In genomic region chr17:80346591-80347125, GRCm38 (mm10) we compare ENCODE assay signal across 18 mouse cellular contexts. TPM values are rescaled to one million over a fixed set of nuclear protein-coding genes. Genes with fewer than 3 reads are reported as not detected.
DNase-seq lines count a peak whose midpoint lies in the region; ATAC-seq and TF ChIP-seq lines count a peak whose summit lies in the region.
"Had no signal": no experiment of that assay in that cellular context is flagged by ENCODE, and none has a peak within 500 bp of the region (broad histone marks: within the 10 kb centered on the region; RNA-seq: fewer than 3 reads in every experiment).

No protein-coding gene starts in this region.

- 38% methylated on average over 11 of the region's 11 CpGs for WGBS in kidney, embryonic 14.5 days

- no peaks in the 10 kb centered on the region for H3K9me3 ChIP-seq in kidney, embryonic 14.5 days (ENCODE audit: control insufficient read depth, low read length)
- H3K9me3 ChIP-seq: G1E; liver, embryonic 15.5 days; midbrain, embryonic 13.5 days had no signal

- no peaks in the 10 kb centered on the region for H3K79me2 ChIP-seq in myocyte (ENCODE audit: control insufficient read depth, insufficient read depth)

- no peak overlapping the region for H3K27ac ChIP-seq in kidney, embryonic 14.5 days (ENCODE audit: low read depth, low read length)
- 0 out of 2 replicates have a peak overlapping the region, but pooled peaks have one; percentile 49 for H3K27ac ChIP-seq in embryonic fibroblast, embryonic 13.5 days (ENCODE audit: insufficient read depth, low read length)
- H3K27ac ChIP-seq: gastrocnemius, adult 2 months; hindbrain, postnatal 0 days; liver, embryonic 15.5 days; midbrain, embryonic 13.5 days had no signal

- H3K36me3 ChIP-seq in kidney, embryonic 14.5 days (ENCODE audit: control insufficient read depth, insufficient read depth, low read length) = no peaks in the 10 kb centered on the region
- no peaks in the 10 kb centered on the region for H3K36me3 ChIP-seq in myocyte (ENCODE audit: control insufficient read depth, insufficient read depth)
- H3K36me3 ChIP-seq: G1E; liver, embryonic 15.5 days; midbrain, embryonic 13.5 days had no signal

- H3K4me1 ChIP-seq in kidney, embryonic 14.5 days (ENCODE audit: control insufficient read depth, insufficient read depth, low read length) = no peaks in the 10 kb centered on the region
- H3K4me1 ChIP-seq in embryonic fibroblast, embryonic 13.5 days (ENCODE audit: control insufficient read depth, insufficient read depth, low read length) = peaks cover 10% of the 10 kb centered on the region
- H3K4me1 ChIP-seq: liver, embryonic 15.5 days; midbrain, embryonic 13.5 days had no signal

- no peak overlapping the region for H3K9ac ChIP-seq in kidney, embryonic 14.5 days (ENCODE audit: low read depth, low read length)
- H3K9ac ChIP-seq: liver, embryonic 15.5 days; midbrain, embryonic 13.5 days had no signal

- peak; percentile 8 for DNase-seq in kidney, adult 9 months
- DNase-seq in embryo, embryonic 11 days = peak; percentile 60
- no peak for DNase-seq in cerebellum, postnatal 10 days
- DNase-seq: adrenal gland, postnatal 25 days; cerebellum, adult 9-10 months; gastrocnemius, adult 2 months; heart, adult 18-20 months; layer of hippocampus, postnatal 36 days; lung, postnatal 14 days had no signal

- no peak for ATAC-seq in kidney, embryonic 14.5 days (ENCODE audit: low FRiP score, low TSS enrichment)
- no peak for ATAC-seq in frontal cortex, adult (ENCODE audit: low TSS enrichment)
- ATAC-seq: forebrain, embryonic 14.5 days; hindbrain, postnatal 0 days; midbrain, embryonic 13.5 days had no signal

- no peak overlapping the region for H3ac ChIP-seq in myocyte (ENCODE audit: control insufficient read depth, insufficient read length)

- no peak for TF ChIP-seq POLR2A in embryonic fibroblast, embryonic 13.5 days (IDR thresholded peaks at IDR 0.05; ENCODE audit: low read depth, low read length)
- no peak for TF ChIP-seq POLR2A in myocyte (IDR thresholded peaks at IDR 0.05; ENCODE audit: insufficient read length, low read depth)

- no peak for TF ChIP-seq CTCF in embryonic fibroblast, embryonic 13.5 days (IDR thresholded peaks at IDR 0.05; ENCODE audit: borderline replicate concordance, insufficient read depth, low read length)

- no peak overlapping the region for H3K4me3 ChIP-seq in kidney, embryonic 14.5 days (ENCODE audit: low read length)
- no peak overlapping the region for H3K4me3 ChIP-seq in embryonic fibroblast, embryonic 13.5 days (ENCODE audit: insufficient read depth, low read length)
- H3K4me3 ChIP-seq in myocyte = no peak overlapping the region
- H3K4me3 ChIP-seq: gastrocnemius, adult 2 months; liver, embryonic 15.5 days; midbrain, embryonic 13.5 days had no signal

- no peaks in the 10 kb centered on the region for H3K27me3 ChIP-seq in kidney, embryonic 14.5 days (ENCODE audit: control insufficient read depth, insufficient read depth, low read length)
- H3K27me3 ChIP-seq in myocyte (ENCODE audit: control insufficient read depth, insufficient read depth, insufficient read length) = no peaks in the 10 kb centered on the region
- H3K27me3 ChIP-seq: liver, embryonic 15.5 days; midbrain, embryonic 13.5 days had no signal

- H3K4me2 ChIP-seq in kidney, embryonic 14.5 days (replicated peaks; ENCODE audit: low read depth, low read length) = no peak overlapping the region
- peak overlapping the region; percentile 40 for H3K4me2 ChIP-seq in myocyte (ENCODE audit: low read depth)
- H3K4me2 ChIP-seq: liver, embryonic 15.5 days; midbrain, embryonic 13.5 days had no signal

TF ChIP-seq in myocyte, 11 proteins besides CTCF, POLR2A, EP300 and RAD21:
- TF ChIP-seq E2F4 (IDR thresholded peaks at IDR 0.05; ENCODE audit: insufficient read depth) (no peak), TCF3 (IDR thresholded peaks at IDR 0.05; ENCODE audit: insufficient read length, low read depth) (no peak), CEBPB (IDR thresholded peaks at IDR 0.05; ENCODE audit: insufficient read depth, poor library complexity, severe bottlenecking) (no peak), USF1 (IDR thresholded peaks at IDR 0.05; ENCODE audit: low read depth) (no peak), MAX (IDR thresholded peaks at IDR 0.05; ENCODE audit: low read depth) (no peak), POLR2AphosphoS2 (IDR thresholded peaks at IDR 0.05; ENCODE audit: insufficient read length, low read depth) (no peak), TCF12 (IDR thresholded peaks at IDR 0.05; ENCODE audit: insufficient read depth, poor library complexity, severe bottlenecking) (no peak), MYOG (IDR thresholded peaks at IDR 0.05; ENCODE audit: control insufficient read depth in 1 of 3, insufficient read depth in 1 of 3, insufficient read length in 2 of 3, low read depth in 2 of 3) (no peak), SRF (IDR thresholded peaks at IDR 0.05; ENCODE audit: control insufficient read depth, insufficient read length, low read depth) (no peak), MYOD1 (IDR thresholded peaks at IDR 0.05; ENCODE audit: control insufficient read depth in 1 of 3, insufficient read length in 2 of 3, low read depth in 2 of 3) (no peak), REST (IDR thresholded peaks at IDR 0.05; ENCODE audit: insufficient read depth, insufficient read length) (no peak)

RNA-seq across cellular contexts. Expression of gene Gm10190, which starts 26.7 kb away (rescaled TPM):
- polyA plus RNA-seq in kidney, embryonic 14.5 days (2014; fragmentation: Nextera tagmentation; extraction: Ambion mirVana) = 1.1 and 2.1 TPM in 2 replicates
- polyA plus RNA-seq in embryonic fibroblast, embryonic 13.5 days (2011; ENCODE audit: insufficient read length, low read depth, missing spikeins) = not detected in 2 replicates
- not detected for polyA plus RNA-seq in myocyte (2012; fragmentation: generic; extraction: Trizol)
- polyA plus RNA-seq: G1E; liver, embryonic 15.5 days had no signal

RNA-seq across cellular contexts. Expression of gene Arhgef33, which starts 39.5 kb away (rescaled TPM):
- 1.3 and 2.2 TPM in 2 replicates for polyA plus RNA-seq in kidney, embryonic 14.5 days (2014; fragmentation: Nextera tagmentation; extraction: Ambion mirVana)
- polyA plus RNA-seq in embryonic fibroblast, embryonic 13.5 days (2011; ENCODE audit: insufficient read length, low read depth, missing spikeins) = 1.1 TPM in 1 of 2 replicates, not detected in the other
- polyA plus RNA-seq in myocyte (2012; fragmentation: generic; extraction: Trizol) = 0.01 TPM
- polyA plus RNA-seq: G1E; liver, embryonic 15.5 days had no signal

RNA-seq across cellular contexts. Expression of gene Dhx57, which starts 56.4 kb away (rescaled TPM):
- 10.0 and 17.4 TPM in 2 replicates for polyA plus RNA-seq in kidney, embryonic 14.5 days (2014; fragmentation: Nextera tagmentation; extraction: Ambion mirVana)
- 24.2 and 25.8 TPM in 2 replicates for polyA plus RNA-seq in embryonic fibroblast, embryonic 13.5 days (2011; ENCODE audit: insufficient read length, low read depth, missing spikeins)
- 7.4 TPM for polyA plus RNA-seq in myocyte (2012; fragmentation: generic; extraction: Trizol)

RNA-seq across cellular contexts. Expression of gene Morn2, which starts 56.7 kb away (rescaled TPM):
- 31.4 and 31.6 TPM in 2 replicates for polyA plus RNA-seq in kidney, embryonic 14.5 days (2014; fragmentation: Nextera tagmentation; extraction: Ambion mirVana)
- 9.1 and 10.6 TPM in 2 replicates for polyA plus RNA-seq in embryonic fibroblast, embryonic 13.5 days (2011; ENCODE audit: insufficient read length, low read depth, missing spikeins)
- 30.4 TPM for polyA plus RNA-seq in myocyte (2012; fragmentation: generic; extraction: Trizol)

Comparison
In these comparisons a context has a peak if more than half of its experiments do, and no peak if none do; other contexts are left out.
1. DNase-seq: peak in kidney, adult 9 months (single experiment) and embryo, embryonic 11 days (single experiment); none in cerebellum, postnatal 10 days (0 of 2).